Mouse (Mus musculus) limb, embryonic 13.5 days (tissue): ENCODE measurements around the gene Pi4kb. TPM values are rescaled to one million over a fixed set of nuclear protein-coding genes. Genes with fewer than 3 reads are reported as not detected.
A peak's percentile ranks its signal among the peaks of the same experiment; 100 is the strongest.

Experiments used
- ATAC-seq: fragments of 200-750 bp; cut with Nextera tagmentation; 2 replicates; pipeline ENCODE4 v1.8.0; 2017; ENCODE audit warnings: low read depth, moderate number of reproducible peaks, moderate TSS enrichment; ENCODE audit not compliant: low FRiP score
- H3K27ac ChIP-seq: fragments of 300-500 bp; sonication (generic); 2 replicates; pipeline ENCODE4 v1.5.1; 2015; ENCODE audit warnings: inconsistent platforms, mild to moderate bottlenecking, moderate library complexity
- H3K27me3 ChIP-seq: fragments of 300-500 bp; sonication (generic); 2 replicates; pipeline ENCODE4 v1.6.1; 2015; ENCODE audit warnings: mild to moderate bottlenecking, inconsistent platforms
- H3K36me3 ChIP-seq: fragments of 300-500 bp; sonication (generic); 2 replicates; pipeline ENCODE4 v1.6.1; 2015; ENCODE audit warnings: inconsistent platforms, mild to moderate bottlenecking, moderate library complexity
- H3K4me1 ChIP-seq: fragments of 300-500 bp; sonication (generic); 2 replicates; pipeline ENCODE4 v1.6.1; 2015; ENCODE audit warnings: inconsistent platforms
- H3K4me2 ChIP-seq: fragments of 300-500 bp; sonication (generic); replicated peaks from 2 replicates; pipeline ENCODE4 v1.6.1; 2015; ENCODE audit warnings: inconsistent platforms, mild to moderate bottlenecking, moderate library complexity
- H3K4me3 ChIP-seq: fragments of 300-500 bp; sonication (generic); 2 replicates; pipeline ENCODE4 v1.5.1; 2015; ENCODE audit warnings: moderate library complexity, mild to moderate bottlenecking, inconsistent platforms
- H3K9ac ChIP-seq: fragments of 300-500 bp; sonication (generic); 2 replicates; pipeline ENCODE4 v1.6.1; 2015; ENCODE audit warnings: mild to moderate bottlenecking, inconsistent platforms
- H3K9me3 ChIP-seq: fragments of 300-500 bp; sonication (generic); 2 replicates; pipeline ENCODE4 v1.6.1; 2016; ENCODE audit warnings: inconsistent platforms
- WGBS: fragments of 180-500 bp; shearing (Covaris S2); methylation state at CpG from one replicate; pipeline ENCODE4 v1.1.7; 2015; 5-methylcytosine and 5-hydroxymethylcytosine counted together
- polyA plus RNA-seq: library from polyadenylated mRNA; unstranded; fragments of >200 nt; fragmentation: Nextera tagmentation; extraction: Ambion mirVana; gene quantifications from 2 replicates; pipeline ENCODE4 v1.2.1, GENCODE M21; 2015

The Pi4kb gene
- polyA plus RNA-seq, 1 experiment from 2014 or later: 34.3 TPM

DNA sequence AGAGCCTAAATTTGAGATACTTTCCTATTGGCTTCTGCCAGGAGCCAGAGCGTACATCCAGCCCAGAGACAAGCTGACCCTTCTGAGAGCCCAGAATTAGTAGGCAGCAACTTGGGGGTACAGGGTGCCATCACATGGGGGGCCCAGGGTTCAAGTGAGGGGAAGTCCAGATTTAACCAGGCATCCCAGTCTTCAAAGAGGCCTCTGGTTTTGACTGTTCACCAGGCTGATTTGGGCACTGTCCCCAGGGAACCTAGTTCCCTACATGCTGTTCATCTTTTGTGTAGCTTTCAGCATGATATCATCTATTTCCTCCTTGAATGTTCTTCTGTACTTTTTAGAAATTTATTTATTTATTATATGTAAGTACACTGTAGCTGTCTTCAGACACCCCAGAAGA is 9.5 kb upstream of the Pi4kb start:
- H3K4me2 ChIP-seq: no peak overlapping the region
- no peak overlapping the region for H3K4me3 ChIP-seq
- ATAC-seq: no peak
- no peaks in the 10 kb centered on the region for H3K36me3 ChIP-seq
- no peak overlapping the region for H3K27ac ChIP-seq
- no peak overlapping the region for H3K9ac ChIP-seq
- H3K27me3 ChIP-seq: no peaks in the 10 kb centered on the region
- H3K9me3 ChIP-seq: no peaks in the 10 kb centered on the region
- WGBS: 94% methylated on average over 1 of the region's 1 CpGs
- H3K4me1 ChIP-seq: no peaks in the 10 kb centered on the region

DNA sequence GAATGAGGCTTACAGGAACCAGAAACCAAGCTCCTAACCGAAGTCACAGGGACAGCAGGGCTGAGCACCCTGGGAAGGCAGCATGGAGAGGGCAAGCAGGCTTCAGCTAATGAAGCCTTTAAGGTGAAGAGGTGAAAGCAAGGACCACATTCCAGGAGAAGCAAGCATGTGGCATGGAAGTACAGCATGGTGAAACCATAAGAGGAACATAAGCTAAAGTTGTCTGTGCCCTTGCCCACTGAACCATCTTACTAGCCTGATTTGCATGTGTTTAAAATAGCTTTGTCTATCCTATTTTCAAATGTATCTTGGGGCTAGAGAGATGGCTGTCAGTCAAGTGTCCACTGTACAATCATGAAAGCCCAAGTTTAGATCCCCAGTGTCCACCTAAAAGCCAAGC is 8.7 kb upstream of the Pi4kb start:
- Histone ChIP-seq H3K27me3 (no peaks in the 10 kb centered on the region), H3K9ac (no peak overlapping the region), H3K4me1 (no peaks in the 10 kb centered on the region), H3K4me3 (no peak overlapping the region), H3K36me3 (no peaks in the 10 kb centered on the region), H3K9me3 (no peaks in the 10 kb centered on the region), H3K4me2 (no peak overlapping the region), H3K27ac (no peak overlapping the region)
- no peak for ATAC-seq
- WGBS: 79% methylated on average over 1 of the region's 1 CpGs

DNA sequence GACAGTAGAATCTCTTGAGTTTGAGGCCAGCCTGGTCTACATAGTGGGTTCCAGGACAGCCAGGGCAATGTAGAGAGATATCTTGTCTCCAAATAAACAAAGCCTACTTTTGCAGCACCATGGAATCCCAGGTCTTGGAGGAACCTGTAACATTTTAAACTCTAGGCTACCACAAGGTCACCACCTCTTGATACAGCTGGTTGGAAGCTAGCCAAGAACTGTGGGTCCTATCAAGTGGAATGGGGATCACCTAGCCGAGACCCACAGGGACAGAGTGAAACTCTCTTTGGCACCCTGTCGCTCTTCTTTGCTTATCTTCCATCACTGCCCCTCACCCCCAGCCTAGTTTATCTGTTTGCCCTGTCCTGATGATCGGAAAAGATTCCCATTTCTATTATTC is 2.0 kb upstream of the Pi4kb start:
- ATAC-seq: no peak
- no peak overlapping the region for H3K4me2 ChIP-seq
- WGBS: 84% methylated on average over 3 of the region's 3 CpGs

DNA sequence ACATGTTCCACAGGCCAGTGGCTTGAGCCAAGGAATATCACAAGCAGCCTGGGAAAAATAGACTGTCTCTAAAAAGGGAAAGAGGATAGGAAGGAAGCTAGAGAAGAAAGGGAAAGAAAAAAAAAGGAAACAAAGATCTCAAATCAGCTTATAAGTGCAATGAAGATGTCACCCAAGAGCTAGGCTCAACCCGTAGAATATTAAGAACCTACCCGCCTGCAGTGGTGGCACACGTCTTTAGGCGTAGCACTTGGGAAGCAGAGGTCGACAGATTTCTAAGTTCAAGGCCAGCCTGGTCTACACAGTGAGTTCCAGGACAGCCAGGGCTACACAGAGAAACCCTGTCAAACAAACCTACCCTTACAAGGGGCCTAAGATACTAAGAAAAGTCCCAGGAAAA is 911 bp upstream of the Pi4kb start:
- Histone ChIP-seq H3K27me3 (no peaks in the 10 kb centered on the region), H3K36me3 (peaks cover 9% of the 10 kb centered on the region), H3K9me3 (no peaks in the 10 kb centered on the region), H3K9ac (no peak overlapping the region), H3K4me2 (peak overlapping the region; percentile 78), H3K4me3 (peak overlapping the region; percentile 89; the same call in 1 of the 2 replicates), H3K27ac (no peak overlapping the region), H3K4me1 (peaks cover 13% of the 10 kb centered on the region)
- no peak for ATAC-seq
- 84% methylated on average over 5 of the region's 5 CpGs for WGBS

More for the DNA sequence above, 2.0 kb upstream of the Pi4kb start:
- Histone ChIP-seq H3K9ac (no peak overlapping the region), H3K9me3 (no peaks in the 10 kb centered on the region), H3K27me3 (no peaks in the 10 kb centered on the region), H3K36me3 (peaks cover 6% of the 10 kb centered on the region; the same call in 1 of the 2 replicates), H3K27ac (no peak overlapping the region), H3K4me3 (no peak overlapping the region), H3K4me1 (peaks cover 13% of the 10 kb centered on the region)

DNA sequence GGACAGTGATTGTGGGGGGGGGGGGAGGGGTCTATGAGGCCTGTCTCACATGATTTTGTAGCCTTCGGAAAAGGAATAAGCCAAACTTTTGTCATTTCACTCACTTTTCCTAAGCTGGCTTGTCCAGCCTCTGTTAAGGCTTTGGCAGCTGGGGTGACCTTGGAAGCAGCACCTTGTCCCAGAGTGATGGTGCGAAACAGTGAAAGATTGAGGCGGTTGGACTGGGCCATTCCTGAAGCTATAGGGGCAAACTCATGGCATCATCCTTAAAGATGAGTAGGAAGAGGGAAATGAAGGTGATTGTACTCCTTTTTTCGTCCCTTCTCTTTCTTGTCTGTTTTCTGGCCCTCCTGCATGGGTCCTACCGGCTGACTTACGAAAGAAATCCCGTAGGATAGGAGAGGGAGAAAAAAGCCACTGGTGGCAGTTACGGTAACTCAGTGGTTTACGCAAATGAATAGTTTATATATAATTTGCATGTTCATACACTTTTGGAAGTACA is 454 bp upstream of the Pi4kb start:
- H3K4me3 ChIP-seq: peak overlapping the region; percentile 89
- H3K27ac ChIP-seq: no peak overlapping the region
- H3K27me3 ChIP-seq: no peaks in the 10 kb centered on the region
- H3K4me2 ChIP-seq: peak overlapping the region; percentile 78
- H3K36me3 ChIP-seq: peaks cover 12% of the 10 kb centered on the region
- peaks cover 13% of the 10 kb centered on the region for H3K4me1 ChIP-seq
- 19% methylated on average over 9 of the region's 9 CpGs for WGBS
- no peaks in the 10 kb centered on the region for H3K9me3 ChIP-seq
- ATAC-seq: peak; percentile 20; the same call in 1 of the 2 replicates
- H3K9ac ChIP-seq: peak overlapping the region; percentile 59

DNA sequence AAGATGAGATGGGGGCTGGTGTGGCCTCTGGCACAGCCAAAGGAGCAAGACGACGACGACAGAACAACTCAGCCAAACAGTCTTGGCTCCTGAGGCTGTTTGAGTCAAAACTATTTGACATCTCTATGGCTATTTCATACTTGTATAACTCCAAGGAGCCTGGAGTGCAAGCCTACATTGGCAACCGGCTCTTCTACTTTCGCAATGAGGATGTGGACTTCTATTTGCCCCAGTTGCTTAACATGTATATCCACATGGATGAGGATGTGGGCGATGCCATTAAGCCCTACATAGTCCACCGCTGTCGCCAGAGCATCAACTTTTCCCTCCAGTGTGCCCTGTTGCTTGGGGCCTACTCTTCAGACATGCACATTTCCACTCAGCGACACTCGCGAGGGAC is 9.8 kb downstream of the Pi4kb start:
- no peak overlapping the region for H3K27ac ChIP-seq
- H3K27me3 ChIP-seq: no peaks in the 10 kb centered on the region
- peaks cover 20% of the 10 kb centered on the region for H3K4me1 ChIP-seq
- WGBS: 93% methylated on average over 11 of the region's 11 CpGs
- no peak overlapping the region for H3K9ac ChIP-seq
- H3K4me2 ChIP-seq: no peak overlapping the region
- peaks cover 68% of the 10 kb centered on the region for H3K36me3 ChIP-seq
- no peak for ATAC-seq
- H3K9me3 ChIP-seq: no peaks in the 10 kb centered on the region
- no peak overlapping the region for H3K4me3 ChIP-seq

DNA sequence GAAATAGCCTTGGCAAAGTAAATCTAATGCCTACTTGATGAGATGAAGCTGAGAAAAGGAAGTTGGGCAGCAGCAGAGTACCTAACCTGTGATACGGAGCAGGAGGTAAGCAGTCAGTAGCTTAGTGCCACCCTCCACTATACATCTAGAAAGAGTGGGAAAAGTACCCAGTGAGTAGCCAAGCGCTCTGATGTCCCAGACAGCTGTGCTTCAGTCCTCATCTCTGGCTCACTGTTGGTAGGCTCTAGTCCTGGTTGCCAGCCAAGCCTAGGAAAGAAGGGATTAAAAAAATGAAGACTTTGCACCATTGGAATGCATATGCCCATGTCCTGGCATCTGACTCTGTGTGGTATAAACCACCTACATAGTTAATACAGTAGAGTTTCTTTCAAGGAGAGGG is 11.0 kb downstream of the Pi4kb start:
- Histone ChIP-seq H3K4me1 (peaks cover 32% of the 10 kb centered on the region), H3K27me3 (no peaks in the 10 kb centered on the region), H3K27ac (no peak overlapping the region), H3K9me3 (no peaks in the 10 kb centered on the region), H3K9ac (no peak overlapping the region), H3K36me3 (peaks cover 69% of the 10 kb centered on the region), H3K4me2 (no peak overlapping the region), H3K4me3 (no peak overlapping the region)
- no peak for ATAC-seq
- 90% methylated on average over 2 of the region's 2 CpGs for WGBS

DNA sequence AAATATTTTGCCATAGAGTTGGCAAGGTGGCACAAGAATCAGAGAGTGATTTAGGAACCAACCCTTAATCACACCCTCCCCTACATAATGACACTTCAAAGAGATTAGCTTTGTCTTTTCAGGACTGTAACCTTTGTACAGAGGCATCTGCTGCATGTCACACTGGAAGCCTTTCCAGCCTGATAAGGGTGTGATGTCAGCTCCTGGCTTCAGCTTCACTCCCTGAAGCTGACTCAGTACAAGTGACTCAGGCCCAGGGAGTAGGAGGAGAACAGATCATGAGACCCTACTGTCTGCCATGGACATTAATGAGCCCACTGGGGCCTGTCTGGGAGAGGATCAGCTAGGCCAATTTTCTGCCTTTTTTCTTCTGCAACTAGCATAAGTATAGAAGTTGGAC is 13.0 kb downstream of the Pi4kb start:
- no peak overlapping the region for H3K4me3 ChIP-seq
- no peak overlapping the region for H3K27ac ChIP-seq
- no peak for ATAC-seq
- peaks cover 65% of the 10 kb centered on the region for H3K36me3 ChIP-seq
- no peak overlapping the region for H3K9ac ChIP-seq
- no peak overlapping the region for H3K4me2 ChIP-seq
- no peaks in the 10 kb centered on the region for H3K9me3 ChIP-seq
- H3K4me1 ChIP-seq: peaks cover 32% of the 10 kb centered on the region
- H3K27me3 ChIP-seq: no peaks in the 10 kb centered on the region

DNA sequence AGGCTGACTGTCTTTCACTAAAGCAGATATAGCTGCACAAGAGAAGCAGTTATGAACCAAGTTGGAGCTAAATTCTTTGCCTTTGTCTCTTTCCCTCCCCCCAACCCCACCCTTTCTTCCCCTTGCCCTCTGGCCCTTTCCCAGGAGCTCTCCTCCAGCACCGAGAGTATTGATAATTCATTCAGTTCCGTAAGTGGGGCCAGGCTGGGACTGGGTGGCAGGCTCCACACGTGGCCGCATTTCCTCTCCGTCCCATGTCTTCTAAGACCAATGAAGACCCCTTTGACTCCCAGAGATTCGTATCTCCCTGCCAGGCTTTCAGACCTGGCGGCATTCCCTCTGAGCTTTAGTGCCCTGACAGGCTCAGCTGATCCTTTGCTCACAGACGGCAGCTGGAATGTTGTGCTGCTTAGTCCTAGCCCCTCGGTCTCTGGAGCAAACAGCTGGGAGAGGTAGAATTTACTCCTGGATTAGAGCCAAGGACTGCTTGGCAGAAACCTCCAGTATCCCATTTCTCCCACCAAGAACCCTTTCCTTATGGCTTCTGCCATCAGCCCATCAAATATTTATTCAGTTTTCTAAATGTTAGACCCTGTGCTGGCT is 14.7 kb downstream of the Pi4kb start:
- Histone ChIP-seq H3K4me3 (no peak overlapping the region), H3K36me3 (peaks cover 69% of the 10 kb centered on the region), H3K27ac (peak overlapping the region; percentile 67), H3K4me1 (peaks cover 32% of the 10 kb centered on the region), H3K9me3 (no peaks in the 10 kb centered on the region), H3K27me3 (no peaks in the 10 kb centered on the region), H3K9ac (0 out of 2 replicates have a peak overlapping the region, but pooled peaks have one; percentile 14), H3K4me2 (peak overlapping the region; percentile 38)
- ATAC-seq: peak; percentile 87
- 42% methylated on average over 9 of the region's 9 CpGs for WGBS

DNA sequence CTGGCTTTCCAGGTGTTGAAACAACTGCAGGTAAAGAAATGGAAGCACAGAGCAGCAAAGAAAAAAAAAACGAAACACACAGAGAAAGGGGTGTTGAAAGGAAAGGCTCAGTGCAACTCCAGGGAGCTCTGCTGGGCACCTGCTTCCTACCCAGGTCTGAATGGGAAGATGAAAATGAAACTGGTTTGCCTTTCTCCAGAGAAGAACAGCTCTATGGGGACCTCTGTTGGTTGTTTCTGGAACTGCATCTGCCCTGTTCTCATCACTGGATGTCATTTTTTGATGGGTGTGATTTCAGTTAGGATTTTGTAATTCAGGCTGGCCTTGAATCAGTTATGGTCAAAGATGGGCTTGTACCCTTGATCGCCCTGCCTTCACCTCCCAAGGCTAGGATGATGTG is 22.4 kb downstream of the Pi4kb start:
- Histone ChIP-seq H3K36me3 (peaks cover 97% of the 10 kb centered on the region), H3K27ac (no peak overlapping the region), H3K4me2 (no peak overlapping the region), H3K9me3 (no peaks in the 10 kb centered on the region), H3K4me3 (no peak overlapping the region), H3K9ac (no peak overlapping the region), H3K4me1 (no peaks in the 10 kb centered on the region), H3K27me3 (no peaks in the 10 kb centered on the region)
- 44% methylated on average over 2 of the region's 2 CpGs for WGBS
- no peak for ATAC-seq

DNA sequence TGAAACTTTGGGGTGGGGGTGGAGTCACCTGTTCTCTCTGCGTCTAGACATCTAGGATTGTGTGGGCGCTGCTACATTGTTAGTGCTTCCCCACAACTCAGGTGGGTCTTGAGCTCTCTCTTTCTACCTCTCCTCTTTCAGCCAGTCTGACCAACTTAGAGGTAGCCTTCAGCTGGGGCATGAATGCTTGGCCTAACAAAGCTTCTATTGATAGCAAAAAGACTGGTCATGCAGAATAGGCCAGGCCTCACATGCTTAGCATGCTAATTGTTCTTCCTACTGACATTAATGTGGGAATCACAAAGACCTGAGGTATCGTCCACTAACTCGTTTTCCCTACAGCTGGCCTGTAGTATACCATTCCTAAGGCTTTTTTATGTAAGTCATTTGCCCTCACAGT is 28.0 kb downstream of the Pi4kb start:
- Histone ChIP-seq H3K9me3 (no peaks in the 10 kb centered on the region), H3K27ac (no peak overlapping the region), H3K36me3 (peaks cover 92% of the 10 kb centered on the region), H3K4me3 (no peak overlapping the region), H3K27me3 (no peaks in the 10 kb centered on the region), H3K9ac (no peak overlapping the region), H3K4me1 (no peaks in the 10 kb centered on the region), H3K4me2 (no peak overlapping the region)
- no peak for ATAC-seq
- 87% methylated on average over 4 of the region's 4 CpGs for WGBS

DNA sequence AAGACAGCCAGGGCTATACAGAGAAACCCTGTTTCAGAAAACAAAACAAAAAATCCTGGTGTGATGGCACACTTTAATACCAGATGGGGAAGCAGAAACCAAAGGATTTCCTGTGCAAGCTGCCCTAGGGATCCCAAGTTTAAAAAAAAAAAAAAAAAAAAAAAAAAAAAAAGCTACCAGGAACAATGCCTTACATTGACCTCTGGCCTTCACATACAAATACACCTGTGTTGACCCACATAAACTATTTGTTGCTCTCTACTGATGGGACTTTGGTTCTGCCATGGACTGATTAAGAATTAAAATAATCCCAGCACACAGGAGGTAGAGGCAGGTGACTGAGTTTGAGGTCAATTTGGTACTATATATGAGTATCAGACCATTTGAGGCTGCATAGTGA is 28.7 kb downstream of the Pi4kb start:
- no peak for ATAC-seq
- H3K4me1 ChIP-seq: no peaks in the 10 kb centered on the region
- no peak overlapping the region for H3K4me3 ChIP-seq
- no peak overlapping the region for H3K27ac ChIP-seq
- no peaks in the 10 kb centered on the region for H3K27me3 ChIP-seq
- H3K9me3 ChIP-seq: no peaks in the 10 kb centered on the region
- no peak overlapping the region for H3K4me2 ChIP-seq
- H3K9ac ChIP-seq: no peak overlapping the region
- peaks cover 92% of the 10 kb centered on the region for H3K36me3 ChIP-seq

DNA sequence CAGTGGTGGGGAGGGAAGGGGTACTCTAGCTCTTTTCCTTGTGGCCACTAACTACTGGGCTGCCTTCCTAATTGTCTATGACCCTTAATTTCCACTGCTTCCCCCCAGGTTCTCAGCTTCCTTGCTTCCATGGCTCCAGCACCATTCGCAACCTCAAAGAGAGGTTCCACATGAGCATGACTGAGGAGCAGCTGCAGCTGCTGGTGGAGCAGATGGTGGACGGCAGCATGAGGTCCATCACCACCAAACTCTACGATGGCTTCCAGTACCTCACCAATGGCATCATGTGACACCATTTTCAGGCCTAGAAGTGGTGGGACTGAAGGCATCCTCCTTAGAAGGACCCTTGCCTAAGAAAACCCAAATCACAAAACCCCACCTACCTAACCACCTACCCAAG is 31.1 kb downstream of the Pi4kb start:
- no peaks in the 10 kb centered on the region for H3K4me1 ChIP-seq
- no peak for ATAC-seq
- H3K4me3 ChIP-seq: no peak overlapping the region
- no peaks in the 10 kb centered on the region for H3K9me3 ChIP-seq
- no peak overlapping the region for H3K4me2 ChIP-seq
- no peak overlapping the region for H3K9ac ChIP-seq
- 92% methylated on average over 3 of the region's 3 CpGs for WGBS
- no peaks in the 10 kb centered on the region for H3K27me3 ChIP-seq
- peaks cover 92% of the 10 kb centered on the region for H3K36me3 ChIP-seq
- H3K27ac ChIP-seq: no peak overlapping the region
